In genomic region chr9:108412221-108412620, GRCm38 (mm10) we compare ENCODE assay signal across 9 mouse cellular contexts. TPM values are rescaled to one million over a fixed set of nuclear protein-coding genes. Genes with fewer than 3 reads are reported as not detected.
DNase-seq lines count a peak whose midpoint lies in the region; ATAC-seq lines count a peak whose summit lies in the region.
"Had no signal": no experiment of that assay in that cellular context is flagged by ENCODE, and none has a peak within 500 bp of the region (broad histone marks: within the 10 kb centered on the region; RNA-seq: fewer than 3 reads in every experiment).

No protein-coding gene starts in this region.

- no peak overlapping the region for H3K27ac ChIP-seq in neural tube, embryonic 15.5 days (replicated peaks)
- H3K27ac ChIP-seq: liver, embryonic 13.5 days had no signal

- 66% methylated on average over 1 of the region's 1 CpGs for WGBS in neural tube, embryonic 15.5 days

- intact Hi-C loops in gastrocnemius, postnatal 14 days (cut with DNase I; ENCODE audit: low total_unique reads) = no loop called here

- DNase-seq in gastrocnemius, postnatal 14 days = peak; percentile 24
- no peak for DNase-seq in gastrocnemius, postnatal 4 days (ENCODE audit: low spot score in 2 of 2)
- DNase-seq in testis, postnatal 10 days (ENCODE audit: low spot score) = peak; percentile 69
- no peak for DNase-seq in testis, postnatal 14 days (ENCODE audit: low spot score)
- peak; percentile 6 for DNase-seq in forelimb bud, embryonic 11.5 days (ENCODE audit: low read depth, low spot score)
- no peak for DNase-seq in frontal cortex, postnatal 14 days (ENCODE audit: low spot score in 2 of 2)
- no peak for DNase-seq in right cerebral cortex, postnatal 14 days
- DNase-seq: liver, embryonic 13.5 days had no signal

- ATAC-seq in neural tube, embryonic 15.5 days (ENCODE audit: low FRiP score) = no peak

- no peak overlapping the region for H3K4me2 ChIP-seq in neural tube, embryonic 15.5 days
- H3K4me2 ChIP-seq: liver, embryonic 13.5 days had no signal

- H3K27me3 ChIP-seq in neural tube, embryonic 15.5 days (replicated peaks) = no peaks in the 10 kb centered on the region
- H3K27me3 ChIP-seq: liver, embryonic 13.5 days had no signal

- no peaks in the 10 kb centered on the region for H3K36me3 ChIP-seq in neural tube, embryonic 15.5 days
- H3K36me3 ChIP-seq: liver, embryonic 13.5 days had no signal

- H3K9ac ChIP-seq in neural tube, embryonic 15.5 days (replicated peaks) = no peak overlapping the region
- H3K9ac ChIP-seq: liver, embryonic 13.5 days had no signal

- no peaks in the 10 kb centered on the region for H3K9me3 ChIP-seq in neural tube, embryonic 15.5 days (replicated peaks)
- H3K9me3 ChIP-seq: liver, embryonic 13.5 days had no signal

- H3K4me1 ChIP-seq in neural tube, embryonic 15.5 days = no peaks in the 10 kb centered on the region
- H3K4me1 ChIP-seq: liver, embryonic 13.5 days had no signal

- H3K4me3 ChIP-seq in neural tube, embryonic 15.5 days (replicated peaks) = no peak overlapping the region
- H3K4me3 ChIP-seq: liver, embryonic 13.5 days had no signal

RNA-seq across cellular contexts. Expression of gene Ccdc36, which starts 16.1 kb away (rescaled TPM):
- total RNA-seq in gastrocnemius, postnatal 14 days (2021) = under 1 TPM in 1 of 2 experiments, not detected in 1; 0.16 TPM
- under 1 TPM; 0.21 to 0.25 TPM for total RNA-seq in gastrocnemius, postnatal 4 days (2021)
- 1.3 and 1.7 TPM in 2 replicates for polyA plus RNA-seq in neural tube, embryonic 15.5 days (2015; fragmentation: Nextera tagmentation; extraction: Ambion mirVana)

RNA-seq across cellular contexts. Expression of gene 1700102P08Rik, which starts 19.6 kb away (rescaled TPM):
- under 1 TPM; 0.31 to 0.42 TPM for total RNA-seq in gastrocnemius, postnatal 14 days (2021)
- 1 to 10 TPM in 1 of 2 experiments, under 1 TPM in 1; 0.57 to 1.2 TPM for total RNA-seq in gastrocnemius, postnatal 4 days (2021)
- polyA plus RNA-seq in neural tube, embryonic 15.5 days (2015; fragmentation: Nextera tagmentation; extraction: Ambion mirVana) = 1.1 and 1.3 TPM in 2 replicates

RNA-seq across cellular contexts. Expression of gene BC048562, which starts 24.1 kb away (rescaled TPM):
- not detected for total RNA-seq in gastrocnemius, postnatal 14 days (2021)
- not detected for total RNA-seq in gastrocnemius, postnatal 4 days (2021)
- polyA plus RNA-seq in neural tube, embryonic 15.5 days (2015; fragmentation: Nextera tagmentation; extraction: Ambion mirVana) = not detected in 2 replicates
- polyA plus RNA-seq: liver, embryonic 13.5 days had no signal

RNA-seq across cellular contexts. Expression of gene Ccdc71, which starts 48.1 kb away (rescaled TPM):
- 10 to 100 TPM; 15.6 to 17.5 TPM for total RNA-seq in gastrocnemius, postnatal 14 days (2021)
- total RNA-seq in gastrocnemius, postnatal 4 days (2021) = 10 to 100 TPM; 27.0 to 31.3 TPM
- polyA plus RNA-seq in neural tube, embryonic 15.5 days (2015; fragmentation: Nextera tagmentation; extraction: Ambion mirVana) = 53.7 and 64.4 TPM in 2 replicates

RNA-seq across cellular contexts. Expression of gene Klhdc8b, which starts 49.2 kb away (rescaled TPM):
- 1 to 10 TPM; 4.1 to 4.6 TPM for total RNA-seq in gastrocnemius, postnatal 14 days (2021)
- 10 to 100 TPM; 13.4 to 15.3 TPM for total RNA-seq in gastrocnemius, postnatal 4 days (2021)
- polyA plus RNA-seq in neural tube, embryonic 15.5 days (2015; fragmentation: Nextera tagmentation; extraction: Ambion mirVana) = 58.4 and 59.8 TPM in 2 replicates

Comparison
In these comparisons a context has a peak if more than half of its experiments do, and no peak if none do; other contexts are left out.
1. DNase-seq: peak in gastrocnemius, postnatal 14 days (single experiment), testis, postnatal 10 days (single experiment) and forelimb bud, embryonic 11.5 days (single experiment); none in gastrocnemius, postnatal 4 days (0 of 2), testis, postnatal 14 days (single experiment), frontal cortex, postnatal 14 days (0 of 2) and right cerebral cortex, postnatal 14 days (single experiment).